Mouse (Mus musculus): Measurements from ENCODE around the gene Dars. TPM values are rescaled to one million over a fixed set of nuclear protein-coding genes. Genes with fewer than 3 reads are reported as not detected.
A peak's percentile ranks its signal among the peaks of the same experiment; 100 is the strongest.
"Not testable (repeated sequence)": the region's sequence is repeated elsewhere in the genome, so short reads cannot be mapped to it uniquely, and the experiment has no call there.

The Dars gene
- total RNA-seq, 2 experiments from 2014 or later = 57.0 to 64.6 TPM

- ATAC-seq (replicated peaks; ENCODE audit: low FRiP score, poor library complexity, severe bottlenecking) = no peak
Measured at GRCm38 (mm10) chr1:128358916-128359553, 58.1 kb downstream of the Dars start.

- ATAC-seq (replicated peaks; ENCODE audit: low FRiP score, poor library complexity, severe bottlenecking) = 0 out of 2 replicates have a peak, but pooled peaks have one; percentile 16
Measured at GRCm38 (mm10) chr1:128358276-128358675, 58.9 kb downstream of the Dars start.

GRCm38 (mm10) chr1:128357452-128357851 lies 59.7 kb downstream of the Dars start:
- ATAC-seq (replicated peaks; ENCODE audit: low FRiP score, poor library complexity, severe bottlenecking) = peak; percentile 67

GRCm38 (mm10) chr1:128353092-128353491 lies 64.1 kb downstream of the Dars start:
- no peak for ATAC-seq (replicated peaks; ENCODE audit: low FRiP score, poor library complexity, severe bottlenecking)

- ATAC-seq (replicated peaks; ENCODE audit: low FRiP score, poor library complexity, severe bottlenecking) = no peak
Measured at GRCm38 (mm10) chr1:128344232-128344631, 72.9 kb downstream of the Dars start.

GRCm38 (mm10) chr1:128337708-128338320 lies 79.4 kb downstream of the Dars start:
- ATAC-seq (replicated peaks; ENCODE audit: low FRiP score, poor library complexity, severe bottlenecking) = no peak

GRCm38 (mm10) chr1:128330313-128330712 lies 86.9 kb downstream of the Dars start:
- no peak for ATAC-seq (replicated peaks; ENCODE audit: low FRiP score, poor library complexity, severe bottlenecking)

GRCm38 (mm10) chr1:128328218-128328617 lies 89.0 kb downstream of the Dars start, which contains the start of gene Lct:
Gene Lct, minus strand, starts transcription at chr1:128328318.
- no peak for ATAC-seq (replicated peaks; ENCODE audit: low FRiP score, poor library complexity, severe bottlenecking)

GRCm38 (mm10) chr1:128327165-128327564 lies 90.0 kb downstream of the Dars start:
- no peak for ATAC-seq (replicated peaks; ENCODE audit: low FRiP score, poor library complexity, severe bottlenecking)

GRCm38 (mm10) chr1:128324776-128325175 lies 92.4 kb downstream of the Dars start:
- no peak for ATAC-seq (replicated peaks; ENCODE audit: low FRiP score, poor library complexity, severe bottlenecking)

GRCm38 (mm10) chr1:128323026-128323643 lies 94.0 kb downstream of the Dars start:
- ATAC-seq (replicated peaks; ENCODE audit: low FRiP score, poor library complexity, severe bottlenecking) = no peak

GRCm38 (mm10) chr1:128319266-128319665 lies 97.9 kb downstream of the Dars start:
- not testable (repeated sequence) for ATAC-seq (replicated peaks; ENCODE audit: low FRiP score, poor library complexity, severe bottlenecking)

GRCm38 (mm10) chr1:128314665-128315064 lies 102.5 kb downstream of the Dars start:
- no peak for ATAC-seq (replicated peaks; ENCODE audit: low FRiP score, poor library complexity, severe bottlenecking)

Other genes starting within 250 kb of the Dars start
- 12.7 and 20.6 TPM in 2 replicates for gene Ubxn4, start 173.4 kb downstream of the Dars start, total RNA-seq (2015; ENCODE audit: low replicate concordance)
- gene Ubxn4, start 173.4 kb downstream of the Dars start, total RNA-seq (2017; ENCODE audit: low replicate concordance) = 31.0 and 35.8 TPM in 2 replicates
- 0.42 and 0.58 TPM in 2 replicates for gene Lct, start 89.0 kb downstream of the Dars start, total RNA-seq (2015; ENCODE audit: low replicate concordance)
- gene Lct, start 89.0 kb downstream of the Dars start, total RNA-seq (2017; ENCODE audit: low replicate concordance) = 0.14 and 0.34 TPM in 2 replicates
- 71.5 and 108 TPM in 2 replicates for gene Mcm6, start 57.7 kb downstream of the Dars start, total RNA-seq (2015; ENCODE audit: low replicate concordance)
- gene Mcm6, start 57.7 kb downstream of the Dars start, total RNA-seq (2017; ENCODE audit: low replicate concordance) = 86.1 and 116 TPM in 2 replicates
- gene Cxcr4, start 174.9 kb upstream of the Dars start, total RNA-seq (2015; ENCODE audit: low replicate concordance) = 121 and 151 TPM in 2 replicates
- 109 and 111 TPM in 2 replicates for gene Cxcr4, start 174.9 kb upstream of the Dars start, total RNA-seq (2017; ENCODE audit: low replicate concordance)

All from erythroblast, adult 5-6 weeks (primary cell).